Mouse (Mus musculus) splenic B cell, adult 2 months (primary cell): ENCODE results near the gene Spn.

Experiments used
- DNase-seq: peaks from one replicate; pipeline ENCODE4 v3.0.0-alpha.2; 2011; ENCODE audit warnings: low read depth, low spot score
- H3K27me3 ChIP-seq: 2 replicates; pipeline ENCODE4 v1.6.1; 2012; ENCODE audit warnings: mild to moderate bottlenecking, low read length, moderate library complexity, mixed read lengths; ENCODE audit not compliant: control insufficient read depth, poor library complexity, insufficient read depth, severe bottlenecking
- H3K36me3 ChIP-seq: 2 replicates; pipeline ENCODE4 v1.6.1; 2012; ENCODE audit warnings: mild to moderate bottlenecking, low read length, moderate library complexity, mixed read lengths; ENCODE audit not compliant: control insufficient read depth, poor library complexity, insufficient read depth, severe bottlenecking

Gene Spn

GRCm38 (mm10) chr7:127121911-127122270, 15.7 kb downstream of the Spn start, which contains the start of gene Qprt:
Gene Qprt, minus strand, starts transcription at chr7:127122226.
- DNase-seq = no peak
- H3K36me3 ChIP-seq = no peaks in the 10 kb centered on the region

GRCm38 (mm10) chr7:127121061-127121910, 16.3 kb downstream of the Spn start:
- Histone ChIP-seq H3K27me3 (no peaks in the 10 kb centered on the region), H3K36me3 (no peaks in the 10 kb centered on the region)
- DNase-seq = no peak

More at GRCm38 (mm10) chr7:127121911-127122270, 15.7 kb downstream of the Spn start, which contains the start of gene Qprt:
- no peaks in the 10 kb centered on the region for H3K27me3 ChIP-seq

- Histone ChIP-seq H3K36me3 (no peaks in the 10 kb centered on the region), H3K27me3 (no peaks in the 10 kb centered on the region)
- DNase-seq = no peak
Observed at GRCm38 (mm10) chr7:127118671-127119445, 18.8 kb downstream of the Spn start.

- no peak for DNase-seq
- no peaks in the 10 kb centered on the region for H3K27me3 ChIP-seq
- no peaks in the 10 kb centered on the region for H3K36me3 ChIP-seq
Observed at GRCm38 (mm10) chr7:127117948-127118347, 19.7 kb downstream of the Spn start.

GRCm38 (mm10) chr7:127116331-127116935, 21.2 kb downstream of the Spn start:
- DNase-seq = no peak
- H3K36me3 ChIP-seq = no peaks in the 10 kb centered on the region

GRCm38 (mm10) chr7:127114920-127115319, 22.7 kb downstream of the Spn start:
- Histone ChIP-seq H3K36me3 (no peaks in the 10 kb centered on the region), H3K27me3 (no peaks in the 10 kb centered on the region)
- no peak for DNase-seq

More at GRCm38 (mm10) chr7:127116331-127116935, 21.2 kb downstream of the Spn start:
- no peaks in the 10 kb centered on the region for H3K27me3 ChIP-seq

- Histone ChIP-seq H3K36me3 (no peaks in the 10 kb centered on the region), H3K27me3 (no peaks in the 10 kb centered on the region)
- DNase-seq = peak; percentile 38
Observed at GRCm38 (mm10) chr7:127113614-127114259, 23.9 kb downstream of the Spn start.

GRCm38 (mm10) chr7:127112921-127113597, 24.6 kb downstream of the Spn start:
- H3K27me3 ChIP-seq = no peaks in the 10 kb centered on the region
- peak; percentile 50 for DNase-seq
- H3K36me3 ChIP-seq = no peaks in the 10 kb centered on the region

- no peak for DNase-seq
- H3K27me3 ChIP-seq = no peaks in the 10 kb centered on the region
- H3K36me3 ChIP-seq = no peaks in the 10 kb centered on the region
Observed at GRCm38 (mm10) chr7:127112251-127112841, 25.3 kb downstream of the Spn start.

- Histone ChIP-seq H3K36me3 (no peaks in the 10 kb centered on the region), H3K27me3 (no peaks in the 10 kb centered on the region)
- peak; percentile 87 for DNase-seq
Observed at GRCm38 (mm10) chr7:127111461-127111860, 26.2 kb downstream of the Spn start.

- peak; percentile 89 for DNase-seq
- H3K27me3 ChIP-seq = no peaks in the 10 kb centered on the region
- no peaks in the 10 kb centered on the region for H3K36me3 ChIP-seq
Observed at GRCm38 (mm10) chr7:127110239-127111007, 27.2 kb downstream of the Spn start.

GRCm38 (mm10) chr7:127105551-127105950, 32.1 kb downstream of the Spn start:
- DNase-seq = no peak
- Histone ChIP-seq H3K27me3 (no peaks in the 10 kb centered on the region), H3K36me3 (no peaks in the 10 kb centered on the region)
